Mouse (Mus musculus) layer of hippocampus, postnatal 14 days (tissue): ENCODE measurements around the gene Rdh13. TPM values are rescaled to one million over a fixed set of nuclear protein-coding genes. Genes with fewer than 3 reads are reported as not detected.

Source experiments
- DNase-seq, 2 experiments: peaks; one replicate each; pipeline ENCODE4 v3.0.0; 2021 to 2022; ENCODE audit warnings: low spot score in 2 of 2, mixed read lengths in 1 of 2
- long read RNA-seq, 2 experiments: library from polyadenylated mRNA; stranded (forward); transcript quantifications; one replicate each; pipeline ENCODE4 v2.0.0; 2021
- total RNA-seq, 2 experiments: library from RNA; stranded (reverse); gene quantifications; 2 replicates each; pipeline ENCODE4 v1.2.3; 2021

The Rdh13 gene
- total RNA-seq: 10 to 100 TPM; 25.5 to 30.2 TPM
- long read RNA-seq, experiment 1, partial matches to known transcripts: 2 of 5 reads
- long read RNA-seq, experiment 1, other reads (novel, unspliced or antisense): 3 of 5 reads
- long read RNA-seq, experiment 2, partial matches to known transcripts: 4 of 7 reads
- long read RNA-seq, experiment 2, other reads (novel, unspliced or antisense): 2 of 7 reads

GRCm38 (mm10) chr7:4445216-4445791, at the start of gene Rdh13:
TSS of gene Rdh13 (minus strand) at chr7:4445649.
- peak; percentile 92 for DNase-seq

GRCm38 (mm10) chr7:4493991-4494390, 48.5 kb upstream of the Rdh13 start:
- no peak for DNase-seq

GRCm38 (mm10) chr7:4492284-4493224, 47.1 kb upstream of the Rdh13 start:
- DNase-seq: no peak

GRCm38 (mm10) chr7:4491308-4491707, 45.9 kb upstream of the Rdh13 start:
- DNase-seq: no peak

GRCm38 (mm10) chr7:4482281-4482680, 36.8 kb upstream of the Rdh13 start:
- no peak for DNase-seq

- no peak for DNase-seq
These were observed 34.2 kb upstream of the Rdh13 start for GRCm38 (mm10) chr7:4479674-4480073.

- DNase-seq: no peak
These were observed 33.4 kb upstream of the Rdh13 start for GRCm38 (mm10) chr7:4478796-4479291.

- DNase-seq: peak; percentile 37 to 72
These were observed 32.8 kb upstream of the Rdh13 start for GRCm38 (mm10) chr7:4478021-4478795.

- DNase-seq: no peak
These were observed 28.5 kb upstream of the Rdh13 start for GRCm38 (mm10) chr7:4473940-4474339.

GRCm38 (mm10) chr7:4471179-4471555, 25.7 kb upstream of the Rdh13 start:
- DNase-seq: peak; percentile 80 to 91

- peak in 1 of 2 experiments; percentile 45 for DNase-seq
These were observed 25.1 kb upstream of the Rdh13 start for GRCm38 (mm10) chr7:4470275-4471178.

- DNase-seq: no peak
These were observed 22.4 kb upstream of the Rdh13 start for GRCm38 (mm10) chr7:4467801-4468200.

GRCm38 (mm10) chr7:4464194-4464824, 18.9 kb upstream of the Rdh13 start:
- no peak for DNase-seq

- no peak for DNase-seq
These were observed 15.4 kb upstream of the Rdh13 start, which contains the start of gene Eps8l1 for GRCm38 (mm10) chr7:4460576-4461434. TSS of gene Eps8l1 (plus strand) at chr7:4460674.

- DNase-seq: no peak
These were observed 7.2 kb upstream of the Rdh13 start for GRCm38 (mm10) chr7:4452644-4453043.

GRCm38 (mm10) chr7:4449211-4449610, 3.8 kb upstream of the Rdh13 start:
- no peak for DNase-seq

- no peak for DNase-seq
These were observed 3.0 kb upstream of the Rdh13 start for GRCm38 (mm10) chr7:4448439-4448838.

GRCm38 (mm10) chr7:4447138-4447537, 1.7 kb upstream of the Rdh13 start:
- DNase-seq: no peak

- DNase-seq: no peak
These were observed 4.9 kb downstream of the Rdh13 start for GRCm38 (mm10) chr7:4440549-4440948.
